Mouse (Mus musculus): ENCODE data around the gene Sirt6.

Gene Sirt6

DNA sequence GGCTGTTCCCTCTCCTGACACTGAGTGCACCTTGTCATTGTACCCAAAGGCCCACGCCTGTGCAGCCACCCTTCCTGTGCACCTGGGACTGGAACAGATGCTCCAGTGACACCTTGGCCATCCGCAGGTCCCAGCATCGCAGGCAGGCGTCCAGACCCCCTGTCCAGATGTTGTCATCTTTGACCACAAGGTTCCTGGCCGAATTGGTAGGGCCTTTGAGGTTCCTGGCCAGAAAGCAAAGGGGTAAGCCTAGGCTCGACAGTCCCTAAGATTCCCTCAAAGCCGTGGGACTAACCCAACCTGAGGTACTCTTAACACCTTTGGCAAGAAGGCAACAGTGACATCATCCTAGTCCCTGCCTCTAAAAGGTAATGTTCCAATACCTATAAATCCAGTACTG, 35.0 kb downstream of the Sirt6 start:
- no peak for DNase-seq

GRCm38 (mm10) chr10:81591846-81592245, 35.8 kb downstream of the Sirt6 start:
- no peak for DNase-seq

DNA sequence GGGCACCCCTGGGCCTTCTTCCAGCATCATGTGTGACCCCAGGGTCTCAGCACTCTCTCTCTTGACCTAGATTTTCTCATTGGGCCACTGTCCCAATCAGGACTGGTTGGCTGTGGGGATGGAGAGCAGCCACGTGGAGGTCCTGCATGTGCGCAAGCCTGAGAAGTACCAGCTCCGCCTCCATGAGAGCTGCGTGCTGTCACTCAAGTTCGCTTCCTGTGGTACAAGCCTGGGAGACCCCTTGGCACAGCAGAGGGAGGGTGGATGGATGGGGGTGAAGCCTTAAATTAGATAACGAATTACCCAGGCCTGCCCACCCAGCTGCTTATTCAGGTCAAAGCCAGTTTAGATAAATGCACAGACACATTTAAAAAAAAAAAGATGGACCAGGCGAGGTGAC, 38.9 kb downstream of the Sirt6 start:
- DNase-seq, result no peak

DNA sequence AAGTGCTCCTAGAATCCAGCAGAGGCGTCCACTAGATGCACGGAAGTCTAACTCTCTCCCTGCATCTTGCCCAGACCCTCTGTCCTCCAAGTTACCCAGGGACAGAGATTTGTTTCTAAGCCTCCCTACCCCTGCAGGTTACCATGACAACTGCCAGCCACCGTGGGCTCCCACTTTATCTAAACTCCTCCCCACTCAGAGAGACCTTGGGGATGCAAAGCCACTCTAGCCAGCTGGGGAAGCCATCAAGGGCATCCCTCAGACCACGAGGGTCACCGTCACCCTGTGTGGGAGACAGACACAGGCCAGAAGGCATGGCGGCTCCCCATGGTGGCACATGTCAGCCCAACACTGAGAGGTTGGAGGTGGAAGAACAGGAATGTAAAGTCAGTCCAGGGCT, 44.2 kb downstream of the Sirt6 start:
- DNase-seq, result no peak

- peak; percentile 63 for DNase-seq
Observed at GRCm38 (mm10) chr10:81580441-81581070, 47.0 kb downstream of the Sirt6 start.

DNA sequence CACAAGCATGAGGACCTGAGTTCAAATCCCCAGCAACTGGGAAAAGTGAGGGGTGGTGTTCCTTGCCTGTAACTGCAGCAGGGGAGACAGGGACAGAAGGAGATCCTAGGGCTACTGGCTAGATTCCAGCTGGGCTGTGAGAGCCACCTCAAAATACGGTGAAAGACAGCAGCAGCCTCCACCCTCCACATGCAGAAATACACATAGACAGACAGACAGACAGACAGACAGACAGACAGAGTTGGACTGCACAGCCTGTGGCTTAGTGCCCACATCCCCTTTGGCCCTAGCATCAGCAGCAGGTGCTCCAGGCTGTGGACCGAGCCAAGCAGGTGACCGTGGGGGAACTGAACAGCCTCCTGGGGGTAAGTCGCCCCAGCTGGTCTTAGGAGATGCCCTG, 47.6 kb downstream of the Sirt6 start:
- DNase-seq, result no peak

- peak; percentile 45 for DNase-seq
Observed at GRCm38 (mm10) chr10:81575695-81576094, 51.9 kb downstream of the Sirt6 start.

DNA sequence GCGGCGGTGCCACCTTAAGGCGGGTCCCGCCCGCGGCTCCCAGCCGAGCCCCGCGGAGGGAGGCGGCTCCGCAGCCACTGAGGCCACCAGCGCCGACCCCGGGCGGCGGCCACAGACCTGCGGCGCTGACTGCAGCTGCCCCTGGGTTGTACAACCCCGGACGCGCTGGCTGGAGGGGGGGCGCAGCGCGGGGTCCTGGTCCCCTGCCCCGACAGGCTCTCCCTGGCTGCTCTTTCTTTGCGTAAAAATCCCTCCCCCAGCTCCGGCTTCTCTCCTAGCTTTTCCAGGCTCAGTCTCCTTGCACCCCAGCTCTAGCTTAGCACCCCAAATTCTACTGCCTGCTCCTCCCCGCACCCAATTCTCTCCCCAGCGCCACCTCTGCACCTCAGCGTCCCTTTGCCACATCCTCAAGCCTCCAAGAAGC, 52.4 kb downstream of the Sirt6 start:
- peak; percentile 79 for DNase-seq

DNA sequence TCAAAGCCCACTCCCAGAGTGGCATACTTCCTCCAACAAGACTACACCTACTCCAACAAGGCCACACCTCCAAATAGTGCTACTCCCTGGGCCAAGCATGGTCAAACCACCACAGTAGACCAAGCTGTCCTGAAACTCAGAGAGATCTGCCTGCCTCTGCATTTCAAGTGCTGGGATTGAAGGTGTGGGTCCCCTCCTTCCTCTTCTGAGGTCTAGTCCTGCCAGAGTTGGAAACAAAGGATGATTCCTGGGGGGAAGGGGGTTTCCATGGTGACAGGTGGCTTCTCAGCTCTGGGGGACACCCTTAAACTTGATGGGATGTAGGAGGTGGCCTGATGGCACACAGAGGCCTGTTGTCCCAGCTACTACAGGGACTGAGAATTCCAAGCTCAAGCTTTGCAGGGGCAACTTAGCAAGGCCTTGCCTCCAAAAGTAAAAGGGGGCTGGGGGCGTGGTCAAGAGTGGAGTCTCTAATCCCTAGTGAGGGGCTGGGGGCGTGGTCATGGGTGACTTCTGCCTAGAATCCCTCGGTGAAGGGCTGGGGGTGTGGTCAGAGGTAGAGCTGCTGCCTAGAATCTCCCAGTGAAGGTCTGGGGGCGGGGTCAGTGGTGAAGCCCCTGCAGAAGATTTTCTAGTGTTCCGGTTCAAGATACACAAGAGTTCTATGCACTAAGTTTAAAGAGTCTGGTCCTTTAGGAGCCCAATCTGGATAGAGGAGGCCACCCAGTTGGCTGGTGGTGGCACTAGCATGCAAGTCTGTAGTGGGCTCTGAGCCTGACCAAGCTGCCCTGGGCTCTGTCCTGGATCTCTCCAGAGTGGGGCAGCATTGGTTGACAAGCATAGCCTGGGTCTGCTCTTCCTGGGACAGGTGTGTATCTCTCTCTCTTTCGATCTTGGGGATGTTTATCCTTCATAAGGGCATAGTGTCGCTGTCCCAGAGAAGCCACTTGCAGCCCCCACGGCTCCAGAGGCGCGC, 53.2 kb downstream of the Sirt6 start, which contains the start of gene Tle2:
TSS of gene Tle2 (plus strand) at position 481 of the 976 bp plus-strand sequence.
- no peak for DNase-seq

DNA sequence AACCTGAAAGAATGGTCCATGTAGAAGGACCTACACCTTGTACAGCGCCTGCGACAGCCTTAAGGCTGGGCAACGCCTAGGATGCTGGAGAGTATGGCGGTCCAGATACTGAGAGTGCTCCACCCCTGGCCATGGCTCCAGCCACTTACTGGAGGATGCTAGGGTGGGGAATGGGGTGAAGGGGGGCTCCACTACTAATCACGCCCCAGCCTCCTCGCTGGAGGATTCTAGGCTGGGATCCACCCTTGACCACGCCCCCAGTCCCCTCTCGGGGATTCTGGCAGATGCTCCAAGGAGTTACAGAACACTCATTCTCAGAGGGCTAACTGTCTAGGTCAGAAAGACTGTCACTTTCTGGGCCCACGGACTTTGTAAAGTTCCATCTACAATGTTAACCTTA, 54.6 kb downstream of the Sirt6 start:
- peak; percentile 64 for DNase-seq

- peak; percentile 39 for DNase-seq
Observed at GRCm38 (mm10) chr10:81572133-81572671, 55.4 kb downstream of the Sirt6 start.

Measured in kidney, postnatal 14 days (tissue).